Mouse (Mus musculus) CD4-positive helper T cell, adult 2 months (primary cell): ENCODE results near the gene Gm6367.
"Not testable (repeated sequence)": the region's sequence is repeated elsewhere in the genome, so short reads cannot be mapped to it uniquely, and the experiment has no call there.

Experiments used
- DNase-seq: peaks from one replicate; pipeline ENCODE4 v3.0.0-alpha.2; 2012; ENCODE audit warnings: low read depth, missing footprints, low spot score

The Gm6367 gene

DNA sequence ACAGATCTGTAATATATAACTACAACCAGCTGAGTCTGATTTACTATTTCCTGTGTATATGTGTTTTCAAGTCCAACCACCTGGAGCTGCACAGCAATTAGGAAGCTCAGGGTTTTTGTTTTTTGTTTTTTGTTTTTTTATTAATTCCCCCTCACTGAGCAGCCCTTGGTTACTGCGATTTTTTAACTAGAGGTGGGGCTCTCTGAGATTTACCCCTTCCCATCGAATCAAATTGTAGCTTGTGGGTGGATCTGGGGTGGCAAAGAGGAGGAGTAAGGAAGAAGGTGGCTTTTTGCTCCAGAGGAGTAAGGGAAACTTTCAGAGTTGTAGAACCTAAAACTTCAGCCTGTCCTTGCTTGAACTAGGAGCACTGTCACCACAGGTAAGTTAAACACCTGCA, at the start of gene Gm6367:
TSS of gene Gm6367 (plus strand) at position 301 of the 400 bp plus-strand sequence.
- DNase-seq: not testable (repeated sequence)
